Comparison of ENCODE assay signal across 19 mouse cellular contexts in the genomic region with DNA sequence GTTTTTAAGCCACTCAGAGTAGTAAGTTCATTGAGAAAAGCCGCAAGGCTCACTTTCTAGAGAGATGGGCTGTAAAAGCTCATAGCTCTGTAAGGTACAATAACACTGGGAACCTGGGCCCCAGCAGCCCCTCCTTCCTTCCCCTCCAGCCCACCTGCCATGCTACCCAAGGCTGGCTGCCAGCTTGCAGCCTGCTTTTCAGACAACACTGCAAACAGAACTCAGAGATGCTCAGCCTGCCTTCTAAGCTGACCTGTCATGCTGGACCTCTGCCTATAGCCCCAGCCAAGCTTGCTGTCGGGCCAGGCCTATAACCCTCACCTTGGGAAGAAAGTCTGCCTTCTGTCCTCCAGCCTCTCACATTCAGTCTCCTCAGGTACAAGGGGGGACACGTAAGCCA. TPM values are rescaled to one million over a fixed set of nuclear protein-coding genes. Genes with fewer than 3 reads are reported as not detected.
DNase-seq lines count a peak whose midpoint lies in the region; ATAC-seq lines count a peak whose summit lies in the region.
"Had no signal": no experiment of that assay in that cellular context is flagged by ENCODE, and none has a peak within 500 bp of the region (broad histone marks: within the 10 kb centered on the region; RNA-seq: fewer than 3 reads in every experiment).

No protein-coding gene starts in this region.

- H3K27me3 ChIP-seq in hindbrain, embryonic 10.5 days (ENCODE audit: insufficient read depth, poor library complexity, severe bottlenecking), result no peaks in the 10 kb centered on the region
- H3K27me3 ChIP-seq in hindbrain, embryonic 14.5 days (ENCODE audit: control insufficient read depth, insufficient read depth, low read length), result no peaks in the 10 kb centered on the region
- no peaks in the 10 kb centered on the region for H3K27me3 ChIP-seq in embryonic facial prominence, embryonic 15.5 days
- no peaks in the 10 kb centered on the region for H3K27me3 ChIP-seq in limb, embryonic 15.5 days
- H3K27me3 ChIP-seq: forebrain, embryonic 13.5 days; heart, embryonic 15.5 days; neural tube, embryonic 15.5 days had no signal

- H3K4me3 ChIP-seq in hindbrain, embryonic 10.5 days, result no peak overlapping the region
- no peak overlapping the region for H3K4me3 ChIP-seq in hindbrain, embryonic 14.5 days (replicated peaks; ENCODE audit: low read length)
- no peak overlapping the region for H3K4me3 ChIP-seq in embryonic facial prominence, embryonic 15.5 days (replicated peaks)
- H3K4me3 ChIP-seq in limb, embryonic 15.5 days, result no peak overlapping the region
- H3K4me3 ChIP-seq: erythroblast, embryonic 14.5 days; forebrain, embryonic 13.5 days; heart, embryonic 15.5 days; neural tube, embryonic 15.5 days had no signal

- H3K4me1 ChIP-seq in hindbrain, embryonic 10.5 days (replicated peaks), result peaks cover 27% of the 10 kb centered on the region
- no peaks in the 10 kb centered on the region for H3K4me1 ChIP-seq in hindbrain, embryonic 14.5 days (replicated peaks; ENCODE audit: control insufficient read depth, insufficient read depth, low read length)
- H3K4me1 ChIP-seq in embryonic facial prominence, embryonic 15.5 days, result peaks cover 24% of the 10 kb centered on the region
- H3K4me1 ChIP-seq in limb, embryonic 15.5 days, result peaks cover 40% of the 10 kb centered on the region
- H3K4me1 ChIP-seq: forebrain, embryonic 13.5 days; neural tube, embryonic 15.5 days had no signal

- no peaks in the 10 kb centered on the region for H3K9me3 ChIP-seq in hindbrain, embryonic 10.5 days
- no peaks in the 10 kb centered on the region for H3K9me3 ChIP-seq in hindbrain, embryonic 14.5 days (ENCODE audit: control insufficient read depth, low read length)
- H3K9me3 ChIP-seq in embryonic facial prominence, embryonic 15.5 days (replicated peaks), result no peaks in the 10 kb centered on the region
- H3K9me3 ChIP-seq in limb, embryonic 15.5 days, result no peaks in the 10 kb centered on the region
- H3K9me3 ChIP-seq: forebrain, embryonic 13.5 days; heart, embryonic 15.5 days; neural tube, embryonic 15.5 days had no signal

- DNase-seq in hindbrain, embryonic 10.5 days (ENCODE audit: low spot score), result no peak
- DNase-seq in hindbrain, embryonic 14.5 days (ENCODE audit: low spot score), result no peak
- peak; percentile 18 for DNase-seq in adipocyte (ENCODE audit: low spot score)
- no peak for DNase-seq in c-Kit-positive CD71-positive TER-119-positive erythroid progenitor cells, embryonic 14.5 days (ENCODE audit: low spot score)
- DNase-seq: B cell, adult 2 months; cerebellum, adult 9-10 months; gastrocnemius, postnatal 25 days; kidney, adult 9 months; right cerebral cortex, postnatal 14 days; spleen, adult 18-20 months had no signal

- no peak overlapping the region for H3K4me2 ChIP-seq in hindbrain, embryonic 14.5 days (replicated peaks)
- no peak overlapping the region for H3K4me2 ChIP-seq in embryonic facial prominence, embryonic 15.5 days (replicated peaks)
- no peak overlapping the region for H3K4me2 ChIP-seq in limb, embryonic 15.5 days
- H3K4me2 ChIP-seq: forebrain, embryonic 13.5 days; heart, embryonic 15.5 days; neural tube, embryonic 15.5 days had no signal

- H3K9ac ChIP-seq in hindbrain, embryonic 14.5 days, result no peak overlapping the region
- H3K9ac ChIP-seq in embryonic facial prominence, embryonic 15.5 days, result no peak overlapping the region
- H3K9ac ChIP-seq in limb, embryonic 15.5 days, result no peak overlapping the region
- H3K9ac ChIP-seq: forebrain, embryonic 13.5 days; heart, embryonic 15.5 days; liver, embryonic 14.5 days; neural tube, embryonic 15.5 days had no signal

- H3K27ac ChIP-seq in hindbrain, embryonic 10.5 days, result 0 out of 2 replicates have a peak overlapping the region, but pooled peaks have one; percentile 40
- no peak overlapping the region for H3K27ac ChIP-seq in hindbrain, embryonic 14.5 days
- peak overlapping the region; percentile 55; the same call in 1 of the 2 replicates for H3K27ac ChIP-seq in embryonic facial prominence, embryonic 15.5 days (replicated peaks)
- H3K27ac ChIP-seq in limb, embryonic 15.5 days, result peak overlapping the region; percentile 85
- H3K27ac ChIP-seq: forebrain, embryonic 13.5 days; heart, embryonic 15.5 days; liver, embryonic 14.5 days; neural tube, embryonic 15.5 days had no signal

- 79% methylated on average over 3 of the region's 3 CpGs for WGBS in hindbrain, embryonic 10.5 days
- 88% methylated on average over 3 of the region's 3 CpGs for WGBS in hindbrain, embryonic 14.5 days
- WGBS in embryonic facial prominence, embryonic 15.5 days, result 71% methylated on average over 3 of the region's 3 CpGs
- WGBS in limb, embryonic 15.5 days, result 48% methylated on average over 3 of the region's 3 CpGs

- peaks cover 32% of the 10 kb centered on the region for H3K36me3 ChIP-seq in hindbrain, embryonic 10.5 days
- H3K36me3 ChIP-seq in hindbrain, embryonic 14.5 days (replicated peaks; ENCODE audit: control insufficient read depth, insufficient read depth), result peaks cover 29% of the 10 kb centered on the region
- H3K36me3 ChIP-seq in embryonic facial prominence, embryonic 15.5 days, result peaks cover 26% of the 10 kb centered on the region
- peaks cover 29% of the 10 kb centered on the region for H3K36me3 ChIP-seq in limb, embryonic 15.5 days

- ATAC-seq in hindbrain, embryonic 14.5 days (ENCODE audit: low FRiP score), result no peak
- no peak for ATAC-seq in embryonic facial prominence, embryonic 15.5 days (ENCODE audit: insufficient number of reproducible peaks, low FRiP score, low TSS enrichment, low read depth)
- ATAC-seq in limb, embryonic 15.5 days (ENCODE audit: insufficient number of reproducible peaks, low FRiP score, low TSS enrichment, low read depth), result peak; percentile 11; the same call in 1 of the 2 replicates
- ATAC-seq in megakaryocyte progenitor cell, adult 5-6 weeks (replicated peaks; ENCODE audit: poor library complexity), result no peak
- ATAC-seq: forebrain, embryonic 13.5 days; midbrain, embryonic 16.5 days had no signal

RNA-seq across cellular contexts. Expression of gene Pla2g4b, which starts 11.5 kb away (rescaled TPM):
- 3.2 and 3.8 TPM in 2 replicates for polyA plus RNA-seq in hindbrain, embryonic 10.5 days (2016; fragmentation: Nextera tagmentation; extraction: Ambion mirVana)
- 1.9 and 2.7 TPM in 2 replicates for polyA plus RNA-seq in hindbrain, embryonic 14.5 days (2014; fragmentation: Nextera tagmentation; extraction: Ambion mirVana)
- polyA plus RNA-seq in embryonic facial prominence, embryonic 15.5 days (2015; fragmentation: Nextera tagmentation; extraction: Ambion mirVana), result 2.4 and 3.8 TPM in 2 replicates
- polyA plus RNA-seq in limb, embryonic 15.5 days (2015; fragmentation: Nextera tagmentation; extraction: Ambion mirVana), result 2.8 and 3.9 TPM in 2 replicates
- 1.2 and 1.4 TPM in 2 replicates for total RNA-seq in megakaryocyte progenitor cell, adult 5-6 weeks (2015)
- 0.51 and 3.7 TPM in 2 replicates for total RNA-seq in megakaryocyte progenitor cell, adult 5-6 weeks (2017)

RNA-seq across cellular contexts. Expression of gene Gm28042, which starts 17.4 kb away (rescaled TPM):
- 3.3 and 6.0 TPM in 2 replicates for polyA plus RNA-seq in hindbrain, embryonic 10.5 days (2016; fragmentation: Nextera tagmentation; extraction: Ambion mirVana)
- polyA plus RNA-seq in hindbrain, embryonic 14.5 days (2014; fragmentation: Nextera tagmentation; extraction: Ambion mirVana), result 4.0 and 4.3 TPM in 2 replicates
- polyA plus RNA-seq in embryonic facial prominence, embryonic 15.5 days (2015; fragmentation: Nextera tagmentation; extraction: Ambion mirVana), result 3.7 and 6.1 TPM in 2 replicates
- 3.8 and 5.0 TPM in 2 replicates for polyA plus RNA-seq in limb, embryonic 15.5 days (2015; fragmentation: Nextera tagmentation; extraction: Ambion mirVana)
- 2.2 and 4.1 TPM in 2 replicates for total RNA-seq in megakaryocyte progenitor cell, adult 5-6 weeks (2015)
- total RNA-seq in megakaryocyte progenitor cell, adult 5-6 weeks (2017), result 0.50 and 0.51 TPM in 2 replicates

RNA-seq across cellular contexts. Expression of gene Jmjd7, which starts 17.4 kb away (rescaled TPM):
- polyA plus RNA-seq in hindbrain, embryonic 10.5 days (2016; fragmentation: Nextera tagmentation; extraction: Ambion mirVana), result 24.2 and 25.1 TPM in 2 replicates
- 16.6 and 23.3 TPM in 2 replicates for polyA plus RNA-seq in hindbrain, embryonic 14.5 days (2014; fragmentation: Nextera tagmentation; extraction: Ambion mirVana)
- polyA plus RNA-seq in embryonic facial prominence, embryonic 15.5 days (2015; fragmentation: Nextera tagmentation; extraction: Ambion mirVana), result 16.7 and 20.8 TPM in 2 replicates
- 17.5 and 18.4 TPM in 2 replicates for polyA plus RNA-seq in limb, embryonic 15.5 days (2015; fragmentation: Nextera tagmentation; extraction: Ambion mirVana)
- 2.6 and 5.0 TPM in 2 replicates for total RNA-seq in megakaryocyte progenitor cell, adult 5-6 weeks (2015)
- total RNA-seq in megakaryocyte progenitor cell, adult 5-6 weeks (2017), result 1.7 and 5.4 TPM in 2 replicates
